Mouse (Mus musculus): Measurements from ENCODE around the gene A030005K14Rik.

GRCm38 (mm10) chr1:83034509-83034908, 24.7 kb downstream of the A030005K14Rik start:
- TF ChIP-seq CTCF (IDR thresholded peaks at IDR 0.05; ENCODE audit: control insufficient read depth, insufficient read depth, insufficient read length) (no peak), MAX (IDR thresholded peaks at IDR 0.05) (no peak), MYOG (IDR thresholded peaks at IDR 0.05; ENCODE audit: control insufficient read depth, extremely low read depth, insufficient read length) (no peak), CEBPB (IDR thresholded peaks at IDR 0.05; ENCODE audit: low read depth) (no peak), USF1 (IDR thresholded peaks at IDR 0.05; ENCODE audit: low read depth) (no peak)
